Mouse (Mus musculus): ENCODE data around the gene Gcg. TPM values are rescaled to one million over a fixed set of nuclear protein-coding genes. Genes with fewer than 3 reads are reported as not detected.

Gcg gene
- total RNA-seq (2021) = not detected in 2 replicates
- long read RNA-seq, experiment 1 = 0 reads
- long read RNA-seq, experiment 2 = 0 reads

- no peak for DNase-seq
Observed at GRCm38 (mm10) chr2:62483550-62483949, at the start of gene Gcg. Gcg (minus strand) TSS chr2:62483650.

GRCm38 (mm10) chr2:62531065-62531464, 47.6 kb upstream of the Gcg start:
- DNase-seq = no peak

GRCm38 (mm10) chr2:62526399-62526798, 42.9 kb upstream of the Gcg start:
- no peak for DNase-seq

- no peak for DNase-seq
Observed at GRCm38 (mm10) chr2:62517790-62518189, 34.3 kb upstream of the Gcg start.

GRCm38 (mm10) chr2:62514477-62514876, 31.0 kb upstream of the Gcg start:
- DNase-seq = no peak

GRCm38 (mm10) chr2:62513477-62513876, 30.0 kb upstream of the Gcg start:
- no peak for DNase-seq

GRCm38 (mm10) chr2:62507130-62507529, 23.7 kb upstream of the Gcg start:
- DNase-seq = no peak

GRCm38 (mm10) chr2:62506441-62506840, 23.0 kb upstream of the Gcg start:
- DNase-seq = no peak

- DNase-seq = no peak
Observed at GRCm38 (mm10) chr2:62504269-62504796, 20.9 kb upstream of the Gcg start.

- no peak for DNase-seq
Observed at GRCm38 (mm10) chr2:62503326-62503725, 19.9 kb upstream of the Gcg start.

GRCm38 (mm10) chr2:62502516-62502915, 19.1 kb upstream of the Gcg start:
- no peak for DNase-seq

- no peak for DNase-seq
Observed at GRCm38 (mm10) chr2:62498821-62499220, 15.4 kb upstream of the Gcg start.

GRCm38 (mm10) chr2:62498086-62498485, 14.6 kb upstream of the Gcg start:
- no peak for DNase-seq

GRCm38 (mm10) chr2:62497333-62498002, 14.0 kb upstream of the Gcg start:
- DNase-seq = no peak

- DNase-seq = no peak
Observed at GRCm38 (mm10) chr2:62495407-62495806, 12.0 kb upstream of the Gcg start.

- DNase-seq = no peak
Observed at GRCm38 (mm10) chr2:62489832-62490231, 6.4 kb upstream of the Gcg start.

- peak; percentile 7 for DNase-seq
Observed at GRCm38 (mm10) chr2:62484906-62485305, 1.5 kb upstream of the Gcg start.

GRCm38 (mm10) chr2:62480285-62481198, 2.9 kb downstream of the Gcg start:
- no peak for DNase-seq

GRCm38 (mm10) chr2:62469551-62469950, 13.9 kb downstream of the Gcg start:
- no peak for DNase-seq

- DNase-seq = no peak
Observed at GRCm38 (mm10) chr2:62463287-62463686, 20.2 kb downstream of the Gcg start.

- DNase-seq = no peak
Observed at GRCm38 (mm10) chr2:62462174-62462573, 21.3 kb downstream of the Gcg start.

- no peak for DNase-seq
Observed at GRCm38 (mm10) chr2:62460815-62461450, 22.5 kb downstream of the Gcg start.
